Mouse (Mus musculus) 416B (cell line): ENCODE measurements around the gene Pcdh9.

Experiments used
- DNase-seq: peaks from one replicate; pipeline ENCODE4 v3.0.0; 2011; ENCODE audit warnings: low read depth

The Pcdh9 gene

DNA sequence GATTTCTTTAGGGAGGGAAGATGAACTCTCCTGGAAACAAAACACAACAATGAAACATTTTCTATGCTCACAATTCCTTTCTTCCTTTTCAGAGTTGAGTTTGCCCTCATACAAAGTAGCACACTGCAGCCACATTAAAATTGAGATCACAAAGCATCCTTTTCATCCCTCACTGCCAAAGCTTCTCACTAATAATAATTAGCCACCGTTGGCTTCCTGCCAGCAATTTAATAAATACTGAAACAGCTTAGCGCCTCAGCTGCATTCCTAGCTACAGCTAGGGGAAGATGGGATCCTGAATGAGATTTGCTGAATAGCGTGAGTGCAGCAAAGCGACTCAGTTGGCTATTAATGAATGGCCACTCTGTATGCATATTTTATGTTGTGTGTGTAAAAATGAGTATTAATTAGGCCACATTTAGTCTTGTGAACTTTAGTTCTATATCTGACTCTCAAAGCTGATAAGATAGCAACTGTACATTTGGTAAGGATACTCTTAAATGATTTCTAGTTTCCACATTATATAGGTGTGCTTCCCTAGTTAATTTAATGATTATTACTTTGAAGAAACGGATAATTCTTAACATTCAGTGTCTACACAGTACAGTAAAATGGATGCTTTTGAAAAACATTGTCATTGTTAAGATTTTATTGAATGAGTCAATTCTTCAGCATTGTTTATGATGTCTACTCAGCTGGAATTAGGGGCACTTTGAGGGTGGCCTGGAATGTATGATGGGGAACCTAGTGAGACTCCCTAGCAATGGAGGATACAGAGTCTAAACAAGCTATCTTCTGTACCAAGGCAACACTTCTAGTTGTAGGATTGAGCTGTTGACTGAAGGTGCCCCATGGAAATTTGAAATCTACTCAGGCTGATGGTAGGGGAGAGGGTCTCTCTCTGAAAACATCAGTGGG is 881.1 kb downstream of the Pcdh9 start:
- DNase-seq = no peak
